Mouse (Mus musculus): ENCODE data around the gene Hip1r. TPM values are rescaled to one million over a fixed set of nuclear protein-coding genes. Genes with fewer than 3 reads are reported as not detected.

Hip1r gene
- polyA plus RNA-seq, 1 experiment from 2014 or later, result 0.47 TPM

DNA sequence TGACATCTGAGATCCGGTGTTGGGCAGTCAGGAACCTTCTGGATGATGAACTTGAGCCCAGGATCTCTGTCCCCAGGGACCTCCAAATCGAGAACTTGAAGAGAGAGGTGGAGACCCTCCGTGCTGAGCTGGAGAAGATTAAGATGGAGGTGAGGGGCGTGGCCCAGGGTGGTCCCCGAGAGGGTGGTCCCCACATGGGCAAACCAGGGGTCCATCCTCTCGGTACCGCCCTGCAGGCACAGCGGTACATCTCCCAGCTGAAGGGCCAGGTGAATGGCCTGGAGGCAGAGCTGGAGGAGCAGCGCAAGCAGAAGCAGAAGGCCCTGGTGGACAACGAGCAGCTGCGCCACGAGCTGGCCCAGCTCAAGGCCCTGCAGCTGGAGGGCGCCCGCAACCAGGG, 23.3 kb downstream of the Hip1r start:
- H3K4me3 ChIP-seq (ENCODE audit: inconsistent target), result no peak overlapping the region
- WGBS (ENCODE audit: missing documents), result 95% methylated on average over 14 of the region's 14 CpGs
- H3K27ac ChIP-seq, result no peak overlapping the region
- no peaks in the 10 kb centered on the region for H3K79me2 ChIP-seq (ENCODE audit: inconsistent target)
- no peaks in the 10 kb centered on the region for H3K36me3 ChIP-seq (ENCODE audit: inconsistent target)

DNA sequence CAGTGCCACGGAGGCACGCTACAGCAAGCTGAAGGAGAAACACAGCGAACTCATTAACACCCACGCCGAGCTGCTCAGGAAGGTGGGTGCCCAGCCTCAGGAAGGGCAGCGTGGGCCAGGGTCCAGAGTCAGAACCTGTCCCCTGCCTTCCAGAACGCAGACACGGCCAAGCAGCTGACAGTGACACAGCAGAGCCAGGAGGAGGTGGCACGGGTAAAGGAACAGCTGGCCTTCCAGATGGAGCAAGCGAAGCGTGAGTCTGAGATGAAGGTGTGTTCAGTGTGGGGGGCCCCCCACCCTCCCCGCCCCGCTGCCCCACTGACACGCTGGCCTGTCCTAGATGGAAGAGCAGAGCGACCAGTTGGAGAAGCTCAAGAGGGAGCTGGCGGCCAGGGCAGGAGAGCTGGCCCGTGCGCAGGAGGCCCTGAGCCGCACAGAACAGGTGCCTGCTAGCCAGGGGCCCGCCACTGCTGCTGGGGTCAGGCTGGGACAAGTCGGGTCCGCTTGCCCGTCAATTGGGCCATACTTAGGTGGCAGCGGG, 23.9 kb downstream of the Hip1r start:
- WGBS (ENCODE audit: missing documents), result 95% methylated on average over 24 of the region's 24 CpGs
- H3K27ac ChIP-seq, result no peak overlapping the region
- no peaks in the 10 kb centered on the region for H3K79me2 ChIP-seq (ENCODE audit: inconsistent target)
- no peaks in the 10 kb centered on the region for H3K36me3 ChIP-seq (ENCODE audit: inconsistent target)
- no peak overlapping the region for H3K4me3 ChIP-seq (ENCODE audit: inconsistent target)

DNA sequence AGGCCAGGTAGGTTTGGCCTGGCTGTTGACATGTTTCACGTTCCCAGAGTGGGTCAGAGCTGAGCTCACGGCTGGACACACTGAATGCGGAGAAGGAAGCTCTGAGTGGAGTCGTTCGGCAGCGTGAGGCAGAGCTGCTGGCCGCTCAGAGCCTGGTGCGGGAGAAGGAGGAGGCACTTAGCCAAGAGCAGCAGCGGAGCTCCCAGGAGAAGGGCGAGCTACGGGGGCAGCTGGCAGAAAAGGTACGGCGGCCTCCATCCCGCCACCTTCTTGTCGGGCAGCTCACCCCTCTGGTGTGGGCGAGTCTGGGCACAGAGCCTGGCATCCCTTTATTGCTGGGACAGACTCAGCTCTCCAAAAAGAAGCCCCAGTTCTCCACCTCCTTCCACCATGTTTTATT, 24.4 kb downstream of the Hip1r start:
- WGBS (ENCODE audit: missing documents), result 92% methylated on average over 16 of the region's 16 CpGs
- Histone ChIP-seq H3K27ac (no peak overlapping the region), H3K79me2 (ENCODE audit: inconsistent target) (no peaks in the 10 kb centered on the region), H3K4me3 (ENCODE audit: inconsistent target) (no peak overlapping the region), H3K36me3 (ENCODE audit: inconsistent target) (no peaks in the 10 kb centered on the region)

- no peak overlapping the region for H3K27ac ChIP-seq
- H3K79me2 ChIP-seq (ENCODE audit: inconsistent target), result no peaks in the 10 kb centered on the region
- H3K4me3 ChIP-seq (ENCODE audit: inconsistent target), result no peak overlapping the region
- WGBS (ENCODE audit: missing documents), result 91% methylated on average over 10 of the region's 10 CpGs
- H3K36me3 ChIP-seq (ENCODE audit: inconsistent target), result no peaks in the 10 kb centered on the region
Observed at GRCm38 (mm10) chr5:123998370-123998769, 24.9 kb downstream of the Hip1r start.

GRCm38 (mm10) chr5:124000824-124001223, 27.4 kb downstream of the Hip1r start:
- 2% methylated on average over 6 of the region's 7 CpGs for WGBS (ENCODE audit: missing documents)
- peaks cover 13% of the 10 kb centered on the region; the same call in 1 of the 2 replicates for H3K36me3 ChIP-seq (ENCODE audit: inconsistent target)
- H3K27ac ChIP-seq, result no peak overlapping the region
- H3K79me2 ChIP-seq (ENCODE audit: inconsistent target), result no peaks in the 10 kb centered on the region
- no peak overlapping the region for H3K4me3 ChIP-seq (ENCODE audit: inconsistent target)

GRCm38 (mm10) chr5:124001274-124001673, 27.8 kb downstream of the Hip1r start:
- Histone ChIP-seq H3K27ac (no peak overlapping the region), H3K4me3 (ENCODE audit: inconsistent target) (no peak overlapping the region), H3K79me2 (ENCODE audit: inconsistent target) (no peaks in the 10 kb centered on the region), H3K36me3 (ENCODE audit: inconsistent target) (peaks cover 18% of the 10 kb centered on the region; the same call in 1 of the 2 replicates)
- WGBS (ENCODE audit: missing documents), result 73% methylated on average over 8 of the region's 9 CpGs

GRCm38 (mm10) chr5:124002876-124003275, 29.4 kb downstream of the Hip1r start:
- Histone ChIP-seq H3K79me2 (ENCODE audit: inconsistent target) (peaks cover 2% of the 10 kb centered on the region; the same call in 1 of the 2 replicates), H3K27ac (no peak overlapping the region), H3K4me3 (ENCODE audit: inconsistent target) (no peak overlapping the region), H3K36me3 (ENCODE audit: inconsistent target) (peaks cover 33% of the 10 kb centered on the region)
- 89% methylated on average over 2 of the region's 2 CpGs for WGBS (ENCODE audit: missing documents)

DNA sequence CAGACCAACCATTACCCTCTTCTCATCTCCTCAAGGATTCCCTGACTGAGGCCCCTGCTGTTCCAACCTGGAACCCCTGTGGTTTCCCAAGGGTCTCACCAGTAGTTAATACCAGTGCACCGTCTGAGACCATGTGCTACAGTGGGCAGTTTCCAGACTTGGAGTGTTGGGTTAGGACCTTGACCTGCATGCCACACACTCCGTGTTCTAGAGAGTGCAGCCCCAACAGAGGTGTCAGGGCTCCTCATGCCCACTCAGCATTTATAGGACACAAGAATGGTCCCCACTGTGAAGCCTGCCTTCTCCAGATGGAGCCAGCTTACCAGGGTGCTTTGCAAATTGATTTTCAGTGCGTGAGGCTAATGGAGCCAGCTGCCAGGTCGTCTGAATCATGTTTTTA, 29.9 kb downstream of the Hip1r start:
- 92% methylated on average over 4 of the region's 4 CpGs for WGBS (ENCODE audit: missing documents)
- peaks cover 38% of the 10 kb centered on the region for H3K36me3 ChIP-seq (ENCODE audit: inconsistent target)
- H3K79me2 ChIP-seq (ENCODE audit: inconsistent target), result peaks cover 7% of the 10 kb centered on the region; the same call in 1 of the 2 replicates
- H3K4me3 ChIP-seq (ENCODE audit: inconsistent target), result no peak overlapping the region
- H3K27ac ChIP-seq, result no peak overlapping the region

GRCm38 (mm10) chr5:124004356-124005150, 31.1 kb downstream of the Hip1r start:
- Histone ChIP-seq H3K79me2 (ENCODE audit: inconsistent target) (peaks cover 19% of the 10 kb centered on the region; the same call in 1 of the 2 replicates), H3K36me3 (ENCODE audit: inconsistent target) (peaks cover 48% of the 10 kb centered on the region), H3K4me3 (ENCODE audit: inconsistent target) (no peak overlapping the region), H3K27ac (no peak overlapping the region)
- 95% methylated on average over 17 of the region's 17 CpGs for WGBS (ENCODE audit: missing documents)

- Histone ChIP-seq H3K36me3 (ENCODE audit: inconsistent target) (peaks cover 48% of the 10 kb centered on the region), H3K79me2 (ENCODE audit: inconsistent target) (peaks cover 24% of the 10 kb centered on the region; the same call in 1 of the 2 replicates), H3K27ac (no peak overlapping the region), H3K4me3 (ENCODE audit: inconsistent target) (no peak overlapping the region)
- 91% methylated on average over 15 of the region's 15 CpGs for WGBS (ENCODE audit: missing documents)
Observed at GRCm38 (mm10) chr5:124005151-124005500, 31.7 kb downstream of the Hip1r start.

- H3K36me3 ChIP-seq (ENCODE audit: inconsistent target), result peaks cover 48% of the 10 kb centered on the region
- 83% methylated on average over 11 of the region's 11 CpGs for WGBS (ENCODE audit: missing documents)
- H3K4me3 ChIP-seq (ENCODE audit: inconsistent target), result no peak overlapping the region
- H3K27ac ChIP-seq, result no peak overlapping the region
- H3K79me2 ChIP-seq (ENCODE audit: inconsistent target), result peaks cover 29% of the 10 kb centered on the region
Observed at GRCm38 (mm10) chr5:124005591-124005990, 32.2 kb downstream of the Hip1r start.

- H3K4me3 ChIP-seq (ENCODE audit: inconsistent target), result no peak overlapping the region
- no peak overlapping the region for H3K27ac ChIP-seq
- peaks cover 48% of the 10 kb centered on the region for H3K36me3 ChIP-seq (ENCODE audit: inconsistent target)
- peaks cover 36% of the 10 kb centered on the region for H3K79me2 ChIP-seq (ENCODE audit: inconsistent target)
- 95% methylated on average over 26 of the region's 26 CpGs for WGBS (ENCODE audit: missing documents)
Observed at GRCm38 (mm10) chr5:124006082-124006873, 32.9 kb downstream of the Hip1r start.

- Histone ChIP-seq H3K79me2 (ENCODE audit: inconsistent target) (peaks cover 43% of the 10 kb centered on the region), H3K4me3 (ENCODE audit: inconsistent target) (no peak overlapping the region), H3K27ac (no peak overlapping the region), H3K36me3 (ENCODE audit: inconsistent target) (peaks cover 48% of the 10 kb centered on the region)
- 90% methylated on average over 17 of the region's 17 CpGs for WGBS (ENCODE audit: missing documents)
Observed at GRCm38 (mm10) chr5:124006891-124007491, 33.6 kb downstream of the Hip1r start.

- H3K36me3 ChIP-seq (ENCODE audit: inconsistent target), result peaks cover 41% of the 10 kb centered on the region
- H3K27ac ChIP-seq, result no peak overlapping the region
- peaks cover 71% of the 10 kb centered on the region for H3K79me2 ChIP-seq (ENCODE audit: inconsistent target)
- H3K4me3 ChIP-seq (ENCODE audit: inconsistent target), result no peak overlapping the region
- WGBS (ENCODE audit: missing documents), result 82% methylated on average over 7 of the region's 8 CpGs
Observed at GRCm38 (mm10) chr5:124010077-124010476, 36.6 kb downstream of the Hip1r start.

All from macrophage (primary cell).